Mouse (Mus musculus): ENCODE results near the gene Igsf3.
A peak's percentile ranks its signal among the peaks of the same experiment; 100 is the strongest.

GRCm38 (mm10) chr3:101443265-101443881, 66.5 kb downstream of the Igsf3 start:
- TF ChIP-seq CTCF (IDR thresholded peaks at IDR 0.05; ENCODE audit: borderline replicate concordance, extremely low read depth, insufficient read depth, insufficient read length) (peak; percentile 49), POLR2A (IDR thresholded peaks at IDR 0.05; ENCODE audit: borderline replicate concordance, extremely low read depth, insufficient read depth, insufficient read length, poor library complexity, severe bottlenecking) (no peak)

Measured in brain, embryonic 14.5 days (tissue).